Mouse (Mus musculus): ENCODE results near the gene Trim41. TPM values are rescaled to one million over a fixed set of nuclear protein-coding genes. Genes with fewer than 3 reads are reported as not detected.
A peak's percentile ranks its signal among the peaks of the same experiment; 100 is the strongest.

The Trim41 gene
- polyA plus RNA-seq, 1 experiment, result 45.0 TPM

DNA sequence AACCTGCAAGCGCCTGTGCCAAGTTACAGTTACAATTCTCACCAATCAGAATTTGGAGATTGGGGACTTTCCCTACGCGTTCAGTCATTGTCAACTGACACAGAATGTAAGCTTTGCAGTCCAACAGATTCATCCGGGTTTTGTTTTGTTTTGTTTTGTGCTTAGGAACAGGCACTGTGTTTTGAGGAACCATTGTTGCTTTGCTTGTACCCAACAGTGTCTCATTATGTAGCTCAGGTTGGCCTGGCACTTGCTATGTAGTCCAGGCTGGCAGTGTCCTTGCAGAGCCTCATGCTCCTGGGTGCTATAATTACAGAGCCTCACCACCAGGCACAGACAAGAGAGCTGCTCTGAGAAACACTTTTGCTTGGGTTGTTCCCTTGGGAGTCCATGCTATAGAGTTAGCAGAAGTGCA, 25.2 kb upstream of the Trim41 start:
- Histone ChIP-seq H3K4me1 (ENCODE audit: control insufficient read depth, insufficient read depth, low read length) (no peaks in the 10 kb centered on the region), H3K27me3 (ENCODE audit: control insufficient read depth, insufficient read depth, low read length) (no peaks in the 10 kb centered on the region), H3K4me3 (replicated peaks; ENCODE audit: insufficient read depth, low read depth, low read length) (no peak overlapping the region), H3K27ac (ENCODE audit: insufficient read depth, low read length) (no peak overlapping the region)
- no peak for DNase-seq
- WGBS, result 88% methylated on average over 4 of the region's 4 CpGs
- no peak for TF ChIP-seq CTCF (IDR thresholded peaks at IDR 0.05; ENCODE audit: borderline replicate concordance, insufficient read depth, low read depth, low read length)
- TF ChIP-seq POLR2A (IDR thresholded peaks at IDR 0.05; ENCODE audit: borderline replicate concordance, insufficient read depth, low read length), result no peak

DNA sequence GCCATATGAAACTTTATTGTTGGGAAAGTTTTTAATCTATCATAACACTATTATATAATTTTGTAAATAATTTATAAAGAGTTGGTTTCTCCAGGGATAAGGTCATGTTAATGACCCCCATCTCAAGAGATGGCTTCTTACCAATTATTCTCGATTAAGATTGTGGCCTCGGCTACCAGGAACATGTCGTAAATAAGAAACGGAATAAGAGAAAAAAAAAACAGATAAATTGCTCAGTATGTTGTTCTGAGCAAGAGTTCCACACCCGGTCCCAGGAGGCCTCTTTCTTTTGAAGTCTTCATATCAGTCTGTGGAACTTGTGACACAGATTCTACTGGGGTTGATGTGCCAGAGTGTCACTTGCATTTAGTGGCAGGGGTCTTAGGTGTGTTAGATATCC, 24.1 kb upstream of the Trim41 start:
- Histone ChIP-seq H3K4me1 (ENCODE audit: control insufficient read depth, insufficient read depth, low read length) (no peaks in the 10 kb centered on the region), H3K4me3 (replicated peaks; ENCODE audit: insufficient read depth, low read depth, low read length) (no peak overlapping the region), H3K27me3 (ENCODE audit: control insufficient read depth, insufficient read depth, low read length) (no peaks in the 10 kb centered on the region), H3K27ac (ENCODE audit: insufficient read depth, low read length) (no peak overlapping the region)
- TF ChIP-seq CTCF (IDR thresholded peaks at IDR 0.05; ENCODE audit: borderline replicate concordance, insufficient read depth, low read depth, low read length) (no peak), POLR2A (IDR thresholded peaks at IDR 0.05; ENCODE audit: borderline replicate concordance, insufficient read depth, low read length) (no peak)
- DNase-seq, result no peak
- WGBS, result 88% methylated on average over 5 of the region's 5 CpGs

DNA sequence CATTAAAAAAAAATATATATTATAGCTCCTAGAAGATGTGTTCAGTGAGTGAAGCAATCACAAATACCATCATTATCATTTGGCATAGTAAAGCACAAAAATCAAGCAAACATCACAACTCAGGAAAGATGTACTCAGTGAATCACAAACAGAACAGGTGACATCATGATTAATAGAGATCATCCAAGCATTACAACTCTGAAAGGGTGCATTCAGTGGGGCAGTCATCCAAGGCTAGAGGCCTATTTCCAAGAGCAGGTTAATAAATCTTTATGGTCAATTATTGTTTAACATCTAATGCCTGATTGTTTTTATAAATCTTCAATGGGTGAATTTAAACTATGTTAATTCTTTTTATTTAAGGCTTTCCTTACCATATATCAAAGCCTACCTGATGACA, 23.7 kb upstream of the Trim41 start:
- DNase-seq, result no peak
- Histone ChIP-seq H3K27me3 (ENCODE audit: control insufficient read depth, insufficient read depth, low read length) (no peaks in the 10 kb centered on the region), H3K4me3 (replicated peaks; ENCODE audit: insufficient read depth, low read depth, low read length) (no peak overlapping the region), H3K27ac (ENCODE audit: insufficient read depth, low read length) (no peak overlapping the region), H3K4me1 (ENCODE audit: control insufficient read depth, insufficient read depth, low read length) (no peaks in the 10 kb centered on the region)
- no peak for TF ChIP-seq CTCF (IDR thresholded peaks at IDR 0.05; ENCODE audit: borderline replicate concordance, insufficient read depth, low read depth, low read length)
- no peak for TF ChIP-seq POLR2A (IDR thresholded peaks at IDR 0.05; ENCODE audit: borderline replicate concordance, insufficient read depth, low read length)

DNA sequence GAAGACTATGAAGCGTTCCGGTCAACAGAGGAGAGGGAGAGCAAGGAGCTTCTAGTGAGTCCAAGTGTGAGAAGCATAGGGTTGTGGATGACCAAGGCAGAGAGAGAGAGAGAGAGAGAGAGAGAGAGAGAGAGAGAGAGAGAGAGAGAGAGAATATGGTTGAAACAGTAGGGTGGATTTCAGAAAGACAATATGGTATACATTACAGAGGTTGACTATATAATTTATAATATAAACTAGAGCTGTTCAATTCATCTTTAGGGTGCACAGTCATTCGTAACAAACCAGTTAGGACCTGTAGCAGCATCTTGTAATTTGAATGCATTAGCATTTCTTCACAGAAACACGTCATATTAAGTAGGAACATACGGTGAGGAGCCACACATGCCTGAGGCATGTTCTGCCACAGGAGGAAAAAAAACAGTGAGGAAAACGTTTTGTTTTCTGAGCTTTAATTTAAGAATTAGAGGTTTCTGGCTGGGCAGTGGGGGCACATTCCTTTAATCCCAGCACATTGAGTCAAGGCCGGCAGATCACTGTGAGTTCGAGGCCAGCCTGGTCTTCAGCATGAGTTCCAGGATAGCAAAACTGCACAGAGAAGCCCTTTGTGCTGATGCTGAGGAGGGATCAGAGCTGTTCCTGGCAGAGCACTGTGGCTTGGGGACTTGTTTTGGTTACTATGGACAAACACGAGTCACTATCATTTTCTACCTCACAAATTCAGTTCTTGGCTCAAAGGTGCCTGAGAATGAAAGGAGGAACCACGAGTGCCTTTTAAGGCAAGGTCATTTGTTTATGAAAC, 21.9 kb upstream of the Trim41 start:
- WGBS, result 83% methylated on average over 10 of the region's 10 CpGs
- no peak overlapping the region for H3K27ac ChIP-seq (ENCODE audit: insufficient read depth, low read length)
- TF ChIP-seq POLR2A (IDR thresholded peaks at IDR 0.05; ENCODE audit: borderline replicate concordance, insufficient read depth, low read length), result no peak
- no peak for TF ChIP-seq CTCF (IDR thresholded peaks at IDR 0.05; ENCODE audit: borderline replicate concordance, insufficient read depth, low read depth, low read length)

DNA sequence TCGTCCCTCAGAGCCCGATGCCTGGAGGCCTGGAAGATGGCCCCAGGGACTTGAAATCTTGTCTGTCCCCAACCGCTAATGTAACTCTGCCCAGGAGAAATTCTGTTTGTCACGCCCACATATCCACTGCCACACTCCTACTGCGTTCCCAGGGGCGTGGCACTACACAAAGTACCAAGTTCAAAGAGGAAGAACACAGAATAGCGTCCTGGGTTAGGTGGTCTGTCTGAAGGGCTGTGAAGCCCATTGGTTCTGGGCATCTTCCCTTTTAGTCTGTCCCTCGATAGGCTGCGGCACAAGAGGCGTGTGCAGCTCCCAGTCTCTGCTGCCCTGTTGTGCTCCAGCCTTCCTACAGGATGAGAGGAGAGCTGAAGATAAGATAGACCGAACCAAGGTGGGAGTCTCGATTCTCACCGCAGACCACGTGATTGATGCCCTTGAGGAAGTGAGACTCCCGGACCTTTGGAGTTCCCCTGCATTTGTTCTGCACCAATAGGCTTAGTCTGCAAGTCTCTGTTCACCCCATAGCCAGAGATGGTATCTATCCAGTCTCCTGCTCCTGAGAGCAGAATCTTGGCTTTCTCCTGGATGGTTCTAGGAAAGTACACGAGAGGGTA, 21.1 kb upstream of the Trim41 start:
- Histone ChIP-seq H3K27ac (ENCODE audit: insufficient read depth, low read length) (no peak overlapping the region), H3K4me3 (replicated peaks; ENCODE audit: insufficient read depth, low read depth, low read length) (peak overlapping the region; percentile 53), H3K4me1 (ENCODE audit: control insufficient read depth, insufficient read depth, low read length) (no peaks in the 10 kb centered on the region), H3K27me3 (ENCODE audit: control insufficient read depth, insufficient read depth, low read length) (no peaks in the 10 kb centered on the region)
- 2% methylated on average over 16 of the region's 16 CpGs for WGBS
- TF ChIP-seq POLR2A (IDR thresholded peaks at IDR 0.05; ENCODE audit: borderline replicate concordance, insufficient read depth, low read length) (no peak), CTCF (IDR thresholded peaks at IDR 0.05; ENCODE audit: borderline replicate concordance, insufficient read depth, low read depth, low read length) (no peak)
- no peak for DNase-seq

More for the DNA sequence above, 21.9 kb upstream of the Trim41 start:
- Histone ChIP-seq H3K4me3 (replicated peaks; ENCODE audit: insufficient read depth, low read depth, low read length) (no peak overlapping the region), H3K4me1 (ENCODE audit: control insufficient read depth, insufficient read depth, low read length) (no peaks in the 10 kb centered on the region), H3K27me3 (ENCODE audit: control insufficient read depth, insufficient read depth, low read length) (no peaks in the 10 kb centered on the region)
- DNase-seq, result no peak

DNA sequence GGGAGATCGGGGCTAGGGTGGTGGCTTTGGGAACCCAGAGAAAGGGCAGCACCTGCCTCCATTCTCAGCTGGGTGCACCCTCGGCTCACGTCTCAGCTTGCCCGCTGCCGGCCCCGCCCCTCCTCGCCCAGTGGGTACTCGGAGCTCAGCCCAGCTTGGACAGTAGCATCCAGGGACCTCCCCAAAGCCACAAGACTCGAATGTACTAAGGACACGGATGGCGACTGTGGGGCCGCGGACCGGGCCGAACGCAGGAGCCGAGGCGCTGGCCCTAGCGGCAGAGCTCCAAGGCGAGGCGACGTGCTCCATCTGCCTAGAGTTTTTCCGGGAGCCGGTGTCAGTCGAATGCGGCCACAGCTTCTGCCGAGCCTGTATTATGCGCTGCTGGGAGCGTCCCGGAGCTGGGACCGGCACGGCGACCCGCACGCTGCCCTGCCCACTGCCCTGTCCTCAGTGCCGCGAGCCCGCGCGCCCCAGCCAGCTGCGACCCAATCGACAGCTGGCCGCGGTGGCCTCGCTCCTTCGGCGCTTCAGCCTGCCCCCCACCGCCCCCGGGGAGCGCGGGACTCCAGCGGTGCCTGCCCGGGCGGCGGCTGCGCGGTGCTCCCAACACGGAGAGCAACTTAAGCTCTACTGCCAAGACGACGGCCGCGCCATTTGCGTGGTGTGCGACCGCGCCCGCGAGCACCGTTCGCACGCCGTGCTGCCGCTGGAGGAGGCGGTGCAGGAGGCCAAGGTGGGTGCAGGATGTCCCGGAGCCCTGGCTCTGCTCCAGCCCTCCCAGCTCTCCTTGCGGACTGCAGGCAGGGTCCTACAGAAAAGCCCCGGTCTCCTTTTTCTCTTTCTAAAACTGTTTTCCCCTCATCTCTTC, 20.4 kb upstream of the Trim41 start:
- no peaks in the 10 kb centered on the region for H3K4me1 ChIP-seq (ENCODE audit: control insufficient read depth, insufficient read depth, low read length)
- H3K4me3 ChIP-seq (replicated peaks; ENCODE audit: insufficient read depth, low read depth, low read length), result peak overlapping the region; percentile 53
- WGBS, result under 1% methylated on average over 77 of the region's 77 CpGs
- TF ChIP-seq POLR2A (IDR thresholded peaks at IDR 0.05; ENCODE audit: borderline replicate concordance, insufficient read depth, low read length) (no peak), CTCF (IDR thresholded peaks at IDR 0.05; ENCODE audit: borderline replicate concordance, insufficient read depth, low read depth, low read length) (no peak)
- H3K27ac ChIP-seq (ENCODE audit: insufficient read depth, low read length), result 0 out of 2 replicates have a peak overlapping the region, but pooled peaks have one; percentile 1
- peak; percentile 73 to 78 for DNase-seq
- H3K27me3 ChIP-seq (ENCODE audit: control insufficient read depth, insufficient read depth, low read length), result no peaks in the 10 kb centered on the region

DNA sequence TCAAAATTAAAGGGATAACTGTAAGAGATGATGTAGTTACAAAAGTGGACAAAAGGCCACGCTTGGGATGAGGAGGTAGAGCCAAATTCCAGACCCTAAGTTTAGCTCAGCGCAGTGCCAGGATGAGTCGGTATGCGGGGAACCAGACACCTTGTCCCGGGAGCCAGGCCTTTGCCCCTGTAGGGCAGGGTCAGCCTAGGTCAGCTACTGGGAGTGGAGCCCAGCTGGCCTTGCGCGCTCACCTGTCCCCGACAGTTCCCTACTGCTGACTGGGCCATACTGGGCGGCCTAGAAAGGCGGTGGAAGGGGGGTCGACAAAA, 19.8 kb upstream of the Trim41 start:
- Histone ChIP-seq H3K4me1 (ENCODE audit: control insufficient read depth, insufficient read depth, low read length) (no peaks in the 10 kb centered on the region), H3K4me3 (replicated peaks; ENCODE audit: insufficient read depth, low read depth, low read length) (peak overlapping the region; percentile 53), H3K27me3 (ENCODE audit: control insufficient read depth, insufficient read depth, low read length) (no peaks in the 10 kb centered on the region), H3K27ac (ENCODE audit: insufficient read depth, low read length) (no peak overlapping the region)
- TF ChIP-seq CTCF (IDR thresholded peaks at IDR 0.05; ENCODE audit: borderline replicate concordance, insufficient read depth, low read depth, low read length) (no peak), POLR2A (IDR thresholded peaks at IDR 0.05; ENCODE audit: borderline replicate concordance, insufficient read depth, low read length) (no peak)
- WGBS, result 9% methylated on average over 11 of the region's 11 CpGs
- DNase-seq, result no peak
